Mouse (Mus musculus) cerebellum, adult 2 months (tissue): ENCODE measurements at regions not wholly inside any gene's neighbourhood (a gene's known extent, or its start where the extent isn't known, plus 50 kb on each side); places are given as distances from the start of the nearest gene placed in this dataset.

ENCODE experiments used
- CTCF ChIP-seq: fragments of 200-500 bp; IDR thresholded peaks from 2 replicates; pipeline ENCODE4 v1.5.1; 2011; ENCODE audit warnings: low read depth, mild to moderate bottlenecking, control low read depth, low read length, moderate library complexity, borderline replicate concordance; ENCODE audit not compliant: insufficient read depth
- POLR2A ChIP-seq: fragments of 200-500 bp; IDR thresholded peaks from 2 replicates; pipeline ENCODE4 v1.6.1; 2011; ENCODE audit warnings: low read length, control low read depth, borderline replicate concordance; ENCODE audit not compliant: insufficient read depth

DNA sequence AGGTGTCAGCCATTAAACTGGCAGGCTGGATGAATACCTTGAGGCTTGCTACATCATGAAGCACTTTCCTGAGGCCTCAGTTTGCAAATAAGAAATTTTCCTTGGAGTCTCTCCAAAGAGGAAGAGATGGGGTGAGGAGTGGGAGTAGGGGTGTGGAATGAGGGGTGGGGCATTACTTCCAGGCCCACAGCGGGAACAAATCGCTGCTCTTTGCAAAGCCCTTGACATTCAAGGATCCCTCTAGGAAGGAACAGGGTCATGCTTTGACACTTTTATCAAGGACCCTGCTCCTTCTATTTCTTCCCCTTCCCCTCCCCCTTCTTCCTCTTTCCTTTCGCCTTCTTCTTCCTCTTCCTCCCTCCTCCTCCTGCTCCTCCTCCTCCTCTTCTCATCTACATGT, 193.2 kb downstream of the Mex3b start:
- no peak for TF ChIP-seq CTCF
- no peak for TF ChIP-seq POLR2A
